Mouse (Mus musculus) liver (tissue): Measurements from ENCODE around the gene Eef1g.
A peak's percentile ranks its signal among the peaks of the same experiment; 100 is the strongest.
"Not testable (repeated sequence)": the region's sequence is repeated elsewhere in the genome, so short reads cannot be mapped to it uniquely, and the experiment has no call there.

Source experiments
- DNase-seq: peaks from one replicate; pipeline ENCODE4 v3.0.0-alpha.2; 2020; ENCODE audit warnings: mixed read lengths

The Eef1g gene

DNA sequence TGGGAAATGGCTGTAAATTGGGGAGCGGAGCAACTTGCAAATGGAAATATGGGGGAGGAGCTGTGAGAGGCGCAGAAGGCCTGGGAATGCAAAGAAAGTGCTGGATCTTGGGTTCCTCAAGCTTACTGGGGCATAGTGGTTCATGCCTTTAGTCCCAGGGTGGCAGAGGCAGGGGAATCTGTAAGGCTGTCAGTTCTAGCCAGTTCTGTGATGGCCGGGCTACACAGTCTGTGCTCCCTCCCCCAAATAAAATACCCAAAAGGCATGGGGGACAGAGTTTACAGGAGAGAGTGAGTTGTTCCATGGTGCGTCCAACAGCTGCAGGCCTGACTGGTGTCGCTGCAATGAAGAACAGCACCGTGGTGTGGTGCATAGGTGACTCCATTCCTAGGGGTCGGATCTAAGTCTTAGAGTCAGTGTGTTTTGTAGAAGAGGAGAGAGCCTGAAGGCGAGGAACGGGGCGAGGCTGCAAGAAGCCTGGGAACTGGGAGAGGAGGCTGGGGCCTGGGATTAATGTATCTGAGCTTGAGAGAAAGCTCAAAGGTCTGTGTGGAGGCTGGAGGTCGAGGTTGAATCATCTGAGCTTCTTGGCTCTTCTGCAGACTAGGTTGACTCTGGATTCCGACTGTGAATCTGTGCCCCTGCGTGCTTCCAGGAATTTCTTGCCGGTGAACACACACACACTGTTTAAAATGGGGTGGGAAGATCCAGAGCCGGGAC is 21.7 kb downstream of the Eef1g start:
- no peak for DNase-seq

GRCm38 (mm10) chr19:8989066-8989566 is 22.3 kb downstream of the Eef1g start, which contains the start of gene Ahnak:
Gene Ahnak (plus strand): TSS chr19:8989284.
- DNase-seq, result peak; percentile 74

GRCm38 (mm10) chr19:8989567-8990431 is 23.0 kb downstream of the Eef1g start:
- DNase-seq, result peak; percentile 76

GRCm38 (mm10) chr19:8990432-8991102 is 23.7 kb downstream of the Eef1g start:
- no peak for DNase-seq

DNA sequence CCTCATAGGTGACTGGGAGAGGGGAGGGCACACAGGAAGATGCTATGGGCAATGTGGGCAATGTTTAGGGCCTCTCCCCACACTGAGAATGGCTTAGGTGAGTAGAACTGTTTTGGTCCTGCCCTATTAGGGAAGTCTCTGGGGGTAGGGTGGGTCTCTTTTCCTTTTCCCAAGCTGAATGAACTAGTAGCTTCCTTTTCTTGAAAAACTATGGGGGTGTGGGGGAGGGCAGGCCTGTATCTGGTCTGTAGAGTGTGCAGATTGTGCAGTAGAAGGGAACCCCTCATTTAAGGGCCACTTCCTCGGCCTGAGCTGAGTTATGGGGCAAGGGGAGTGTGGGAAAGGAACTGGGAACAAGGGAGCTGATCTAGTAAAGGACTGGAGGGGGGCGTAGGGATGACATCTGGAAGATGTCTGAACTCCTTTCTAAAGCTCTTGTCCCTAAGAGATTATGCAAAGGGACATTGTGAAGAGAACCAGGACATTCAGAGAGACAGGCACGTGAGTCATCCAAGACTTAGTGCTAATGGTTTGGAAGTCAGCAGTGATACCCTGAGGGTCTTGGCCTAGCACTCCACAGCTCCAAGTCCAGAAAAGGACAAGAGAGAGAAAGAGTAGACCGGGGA is 24.5 kb downstream of the Eef1g start:
- DNase-seq, result no peak

DNA sequence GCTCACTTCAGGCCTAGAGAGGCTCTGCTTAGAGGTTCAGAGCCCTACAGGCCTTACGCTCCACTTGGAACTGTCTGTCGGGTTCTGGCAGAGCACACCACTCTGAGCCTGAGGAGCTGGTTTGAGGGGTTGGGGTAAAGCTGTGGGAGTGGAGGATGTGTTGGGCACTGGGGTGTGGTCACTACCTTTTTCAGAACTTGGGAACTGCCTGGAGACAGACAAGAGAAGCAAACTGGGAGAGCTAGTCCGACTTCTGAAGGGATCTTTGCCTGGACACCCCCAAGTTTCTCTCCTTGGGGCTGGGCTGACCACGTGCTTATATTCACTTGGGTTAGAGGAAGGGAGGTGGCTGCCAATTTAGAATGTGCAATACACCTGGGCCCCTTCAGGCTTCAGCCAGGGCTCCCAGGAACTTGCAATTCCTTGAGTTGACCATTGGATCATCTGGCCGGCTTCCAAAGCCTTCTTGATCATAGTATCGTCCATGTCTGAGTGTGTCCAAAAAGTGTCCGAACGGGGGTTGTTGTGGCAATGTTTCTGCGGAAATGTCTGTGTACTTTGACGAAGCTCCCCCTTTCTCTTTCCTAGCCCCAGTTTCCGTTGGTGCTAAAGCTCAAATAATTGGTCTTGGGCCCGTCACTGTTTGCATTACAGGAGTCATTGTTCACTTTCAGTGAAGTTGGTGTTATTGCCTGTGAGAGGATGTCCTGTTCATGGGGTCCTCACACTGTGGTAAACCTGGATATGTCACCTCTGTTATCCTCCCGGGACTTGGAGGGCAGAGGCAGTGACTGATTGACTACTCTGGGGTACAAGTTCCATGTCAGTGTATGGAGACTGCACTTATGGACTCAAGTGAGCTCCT is 25.3 kb downstream of the Eef1g start:
- no peak for DNase-seq

DNA sequence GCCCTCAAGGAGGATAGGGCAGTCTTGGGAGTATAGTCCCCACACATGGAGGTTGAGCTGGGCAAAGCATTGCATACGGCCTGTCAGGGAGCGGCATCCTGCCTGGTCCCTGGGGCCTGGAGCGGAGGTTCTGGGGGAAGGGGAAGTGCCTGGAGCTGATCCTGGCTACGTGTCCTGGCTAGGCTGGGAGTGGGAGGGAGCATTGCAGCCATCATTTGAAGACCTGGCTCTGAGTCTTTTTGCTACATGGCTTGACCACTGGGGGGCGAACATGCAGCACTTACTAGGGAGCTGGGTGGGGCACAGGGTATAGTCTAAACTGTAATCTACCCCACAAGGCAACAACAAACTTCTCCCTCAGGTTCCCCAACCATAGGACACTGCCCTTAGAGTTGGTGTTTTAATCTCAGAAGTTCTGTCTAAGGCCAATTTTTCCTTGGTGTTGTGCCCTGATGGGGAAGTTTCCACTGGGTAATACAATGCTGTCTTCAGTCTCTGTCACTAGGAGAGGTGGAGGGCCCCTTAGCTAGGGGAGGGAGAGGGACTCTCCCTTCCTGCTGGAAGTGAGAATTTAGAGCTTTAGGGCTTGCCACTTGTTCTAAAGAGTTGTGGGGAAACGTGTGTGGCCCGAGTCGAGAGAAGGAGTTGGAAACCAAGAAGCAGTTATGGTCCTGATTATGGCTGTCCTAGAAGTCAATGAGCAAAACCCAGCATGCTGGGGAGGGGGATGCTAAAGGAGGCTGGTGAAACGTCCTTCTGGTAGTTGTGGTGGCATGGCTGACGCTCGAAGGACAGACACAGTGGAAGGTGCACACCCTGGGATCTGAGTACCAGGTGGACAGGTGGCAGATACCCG is 26.2 kb downstream of the Eef1g start:
- DNase-seq, result peak; percentile 81

GRCm38 (mm10) chr19:8993625-8993912 is 26.7 kb downstream of the Eef1g start:
- no peak for DNase-seq

- no peak for DNase-seq
These were observed 28.2 kb downstream of the Eef1g start for GRCm38 (mm10) chr19:8994813-8995607.

DNA sequence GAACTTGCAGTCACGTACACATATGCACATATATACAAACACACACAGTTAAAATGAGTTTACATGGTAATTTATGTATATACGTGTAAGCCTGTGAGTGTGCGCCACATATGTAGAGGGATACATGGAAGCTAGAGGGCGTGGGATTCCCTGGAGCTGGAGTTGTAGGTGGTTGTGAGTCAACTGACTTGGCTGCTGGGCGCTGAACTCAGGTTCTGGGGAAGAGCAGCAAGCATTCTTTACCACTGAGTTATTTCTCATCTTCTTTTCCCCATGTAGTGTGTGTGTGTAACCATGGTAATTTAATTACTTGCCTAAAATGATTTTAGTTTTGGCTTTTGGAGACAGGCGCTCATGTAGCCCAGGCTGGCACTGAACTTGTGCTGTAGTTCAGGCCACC is 29.8 kb downstream of the Eef1g start:
- no peak for DNase-seq

GRCm38 (mm10) chr19:8997546-8997945 is 30.7 kb downstream of the Eef1g start:
- peak; percentile 78 for DNase-seq

DNA sequence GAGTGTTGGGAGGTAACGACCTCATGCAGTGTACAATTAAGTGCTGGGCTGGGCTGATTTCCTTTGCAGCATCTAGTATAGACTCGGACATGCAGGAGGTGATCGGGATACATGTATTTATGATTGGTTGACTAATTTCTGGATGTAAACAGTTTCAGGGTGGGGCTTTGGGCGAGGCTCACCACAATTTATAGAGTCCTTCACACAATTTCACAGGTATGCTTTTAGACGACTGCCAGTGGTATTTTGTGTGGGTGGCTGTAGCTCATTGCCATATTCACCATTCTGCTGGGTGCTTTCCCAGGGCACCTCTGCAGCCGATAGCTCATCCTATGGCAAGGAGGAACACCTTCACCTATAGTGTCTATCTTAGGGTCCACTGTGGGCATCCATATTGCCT is 31.7 kb downstream of the Eef1g start:
- DNase-seq, result no peak

GRCm38 (mm10) chr19:8999223-8999622 is 32.4 kb downstream of the Eef1g start:
- DNase-seq, result no peak

DNA sequence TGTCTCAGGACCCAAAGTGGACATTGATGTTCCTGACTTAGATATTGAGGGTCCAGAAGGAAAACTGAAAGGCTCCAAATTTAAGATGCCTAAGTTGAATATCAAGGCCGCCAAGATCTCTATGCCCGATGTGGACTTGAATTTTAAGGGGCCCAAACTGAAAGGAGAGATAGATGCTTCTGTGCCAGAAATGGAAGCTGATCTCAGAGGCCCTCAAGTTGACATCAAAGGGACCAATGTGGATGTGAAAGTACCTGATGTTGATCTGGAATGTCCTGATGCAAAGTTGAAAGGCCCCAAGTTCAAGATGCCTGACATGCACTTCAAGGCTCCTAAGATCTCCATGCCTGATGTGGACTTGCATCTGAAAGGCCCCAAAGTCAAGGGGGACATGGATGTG is 40.1 kb downstream of the Eef1g start:
- not testable (repeated sequence) for DNase-seq

DNA sequence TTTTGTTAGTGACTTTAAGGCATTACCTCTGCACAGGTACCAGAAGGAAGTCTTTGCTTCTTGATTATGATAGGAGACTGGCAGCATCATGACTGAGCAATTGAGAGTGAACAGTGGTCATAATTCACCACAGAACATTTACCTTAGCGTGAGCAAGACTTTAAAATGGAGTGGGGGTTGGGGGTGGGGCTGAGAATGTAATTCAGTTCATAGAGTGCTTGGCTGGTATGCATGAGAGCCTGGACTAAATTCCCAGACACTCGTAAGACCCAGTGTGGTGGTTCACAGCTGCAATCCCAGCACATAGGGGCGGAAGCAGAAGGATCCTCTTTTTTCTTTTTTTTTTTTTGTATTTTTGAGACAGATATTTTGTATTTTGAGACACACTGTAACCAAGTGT is 52.5 kb downstream of the Eef1g start:
- DNase-seq, result no peak

DNA sequence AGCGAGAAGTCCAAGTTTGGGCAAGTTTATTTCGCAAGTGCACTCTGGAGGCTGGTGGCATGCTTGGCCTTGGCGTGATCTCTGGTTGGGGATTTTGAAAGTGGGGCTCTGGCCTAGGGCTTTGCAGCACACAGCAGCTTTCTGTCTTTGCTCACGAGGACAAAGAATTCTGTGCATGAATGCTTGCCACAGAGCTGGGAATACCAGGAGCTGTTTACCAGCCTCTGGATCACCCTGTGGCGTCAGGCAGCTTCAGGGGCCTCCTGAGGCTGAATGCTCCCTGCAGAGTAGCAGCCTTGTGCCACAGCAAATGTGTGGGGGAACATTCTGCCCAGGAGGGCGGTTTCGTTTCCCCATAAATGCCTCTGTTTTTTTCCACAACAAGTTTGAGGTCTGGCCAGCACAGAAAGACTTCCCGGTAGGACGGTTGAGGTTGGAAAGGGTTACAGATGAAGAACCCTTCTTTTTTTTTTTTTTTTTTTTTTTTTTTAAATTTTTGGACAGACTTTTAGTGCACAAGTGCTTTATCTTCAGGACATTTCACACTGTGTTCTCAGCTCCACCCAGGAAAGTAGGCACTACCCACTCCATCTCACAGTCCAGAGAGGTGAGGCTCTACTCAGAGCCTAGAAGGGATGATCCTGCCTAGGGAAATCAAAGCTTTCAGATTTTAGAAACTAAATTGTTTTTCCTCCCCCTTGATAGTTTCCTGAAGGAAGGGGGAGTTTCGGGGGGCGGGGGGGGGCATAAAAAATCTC is 56.4 kb downstream of the Eef1g start:
- peak; percentile 16 for DNase-seq

GRCm38 (mm10) chr19:9025562-9026257 is 58.9 kb downstream of the Eef1g start:
- DNase-seq, result no peak

GRCm38 (mm10) chr19:9026634-9027033 is 59.8 kb downstream of the Eef1g start:
- DNase-seq, result no peak

- DNase-seq, result no peak
These were observed 61.0 kb downstream of the Eef1g start for GRCm38 (mm10) chr19:9027795-9028194.
